Mouse (Mus musculus) C2C12 (cell line): ENCODE measurements around the gene Slc35f6.

Experiments
- CEBPB ChIP-seq: IDR thresholded peaks from one replicate; pipeline ENCODE4 v1.6.1; 2011; ENCODE audit warnings: low read depth, mild to moderate bottlenecking, control low read depth, moderate library complexity
- CTCF ChIP-seq: IDR thresholded peaks from one replicate; pipeline ENCODE4 v1.5.1; 2011; ENCODE audit not compliant: control insufficient read depth, insufficient read depth, insufficient read length
- FOSL1 ChIP-seq: IDR thresholded peaks from one replicate; pipeline ENCODE4 v1.8.0; 2011; ENCODE audit warnings: mild to moderate bottlenecking, low read length; ENCODE audit not compliant: poor library complexity, insufficient read depth, severe bottlenecking
- MAX ChIP-seq: IDR thresholded peaks from one replicate; pipeline ENCODE4 v1.6.1; 2011; ENCODE audit warnings: mild to moderate bottlenecking, control low read depth
- MYOD1 ChIP-seq: IDR thresholded peaks from one replicate; pipeline ENCODE4 v1.6.1; 2011; ENCODE audit warnings: low read depth; ENCODE audit not compliant: control insufficient read depth, insufficient read length
- MYOG ChIP-seq: IDR thresholded peaks from one replicate; pipeline ENCODE4 v1.6.1; 2011; ENCODE audit not compliant: control insufficient read depth, insufficient read length; ENCODE audit errors: extremely low read depth
- USF1 ChIP-seq: IDR thresholded peaks from one replicate; pipeline ENCODE4 v1.6.1; 2011; ENCODE audit warnings: low read depth, mild to moderate bottlenecking, control low read depth, moderate library complexity

DNA sequence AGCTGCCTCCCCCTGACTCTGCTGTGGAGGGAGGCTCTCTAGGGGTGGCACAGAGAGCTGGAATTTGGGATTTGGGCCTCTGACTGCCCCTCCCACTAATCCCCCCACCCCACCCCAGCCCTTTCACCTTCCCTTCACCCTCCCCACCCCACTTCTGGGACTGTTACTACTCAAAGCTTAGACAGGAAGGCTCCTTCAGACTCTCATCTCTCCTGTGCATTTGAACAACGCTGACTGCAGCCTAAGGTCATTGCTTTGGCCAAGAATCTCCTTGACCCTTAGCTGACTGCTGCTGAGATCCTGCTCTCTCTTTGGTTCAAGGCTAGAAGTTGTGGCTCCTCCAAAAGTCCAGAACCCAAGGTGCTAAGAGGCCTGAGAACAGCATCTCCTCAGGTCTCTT, 36.6 kb upstream of the Slc35f6 start:
- TF ChIP-seq CTCF (no peak), FOSL1 (no peak), MAX (no peak), CEBPB (no peak), MYOG (no peak), MYOD1 (no peak), USF1 (no peak)
